Mouse (Mus musculus) embryonic facial prominence, embryonic 11.5 days (tissue): ENCODE results near the gene Senp2. TPM values are rescaled to one million over a fixed set of nuclear protein-coding genes. Genes with fewer than 3 reads are reported as not detected.

ENCODE experiments used
- ATAC-seq: fragments of 200-750 bp; cut with Nextera tagmentation; replicated peaks from 2 replicates; pipeline ENCODE4 v1.8.0; 2017; ENCODE audit warnings: low read depth; ENCODE audit not compliant: insufficient number of reproducible peaks, low FRiP score, low TSS enrichment
- DNase-seq: peaks from one replicate; pipeline ENCODE4 v3.0.0-alpha.2; 2015; ENCODE audit warnings: low spot score
- H3K27ac ChIP-seq: fragments of 300-500 bp; sonication (generic); replicated peaks from 2 replicates; pipeline ENCODE4 v1.5.1; 2014; ENCODE audit warnings: mild to moderate bottlenecking, low read depth, low read length, control low read depth
- H3K27me3 ChIP-seq: fragments of 300-500 bp; sonication (generic); 2 replicates; pipeline ENCODE4 v1.6.1; 2014; ENCODE audit warnings: mild to moderate bottlenecking, low read length, moderate library complexity, mixed read lengths; ENCODE audit not compliant: control insufficient read depth, insufficient read depth
- H3K36me3 ChIP-seq: fragments of 300-500 bp; sonication (generic); replicated peaks from 2 replicates; pipeline ENCODE4 v1.6.1; 2014; ENCODE audit warnings: low read depth, mild to moderate bottlenecking, low read length, moderate library complexity, mixed read lengths; ENCODE audit not compliant: control insufficient read depth, insufficient read depth
- H3K4me1 ChIP-seq: fragments of 300-500 bp; sonication (generic); 2 replicates; pipeline ENCODE4 v1.6.1; 2014; ENCODE audit warnings: low read length, mixed read lengths; ENCODE audit not compliant: control insufficient read depth, insufficient read depth
- H3K4me2 ChIP-seq: fragments of 300-500 bp; sonication (generic); 2 replicates; pipeline ENCODE4 v1.6.1; 2014; ENCODE audit warnings: low read depth, mild to moderate bottlenecking, control low read depth, low read length, moderate library complexity
- H3K4me3 ChIP-seq: fragments of 300-500 bp; sonication (generic); 2 replicates; pipeline ENCODE4 v1.5.1; 2014; ENCODE audit warnings: low read depth, low read length, control low read depth
- H3K9ac ChIP-seq: fragments of 300-500 bp; sonication (generic); replicated peaks from 2 replicates; pipeline ENCODE4 v1.6.1; 2014; ENCODE audit warnings: mild to moderate bottlenecking, control low read depth, low read length
- H3K9me3 ChIP-seq: fragments of 300-500 bp; sonication (generic); replicated peaks from 2 replicates; pipeline ENCODE4 v1.6.1; 2016; ENCODE audit warnings: mild to moderate bottlenecking, low read length, inconsistent platforms, mixed read lengths; ENCODE audit not compliant: control insufficient read depth
- WGBS: fragments of 180-500 bp; shearing (Covaris S2); extraction: QIAGEN DNeasy Blood & Tissue Kit; methylation state at CpG from one replicate; pipeline ENCODE4 v1.1.7; 2014; 5-methylcytosine and 5-hydroxymethylcytosine counted together
- polyA plus RNA-seq: library from polyadenylated mRNA; unstranded; fragments of >200 nt; fragmentation: Nextera tagmentation; extraction: Ambion mirVana; gene quantifications from 2 replicates; pipeline ENCODE4 v1.2.1, GENCODE M21; 2014

Senp2 gene
- polyA plus RNA-seq, 1 experiment from 2014 or later: 62.4 TPM

DNA sequence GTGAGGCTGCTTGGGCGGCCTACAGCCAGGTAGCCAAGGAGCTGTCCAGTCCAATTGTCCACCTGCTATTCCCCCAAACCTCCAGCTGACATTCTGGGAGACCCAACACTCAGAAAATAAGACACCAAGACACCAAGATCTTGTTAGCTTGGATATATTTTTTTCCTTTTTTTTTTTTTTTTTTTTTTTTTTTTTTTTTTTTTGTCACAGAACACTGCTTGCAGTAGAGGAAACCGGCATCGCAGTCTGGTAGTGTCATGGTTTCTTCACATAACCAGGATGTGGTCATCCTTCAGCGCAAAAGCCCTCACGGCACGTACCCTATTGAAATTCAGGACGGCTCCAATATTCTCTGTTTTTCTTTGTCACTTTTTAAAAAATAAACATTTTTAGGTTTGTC is 49.6 kb downstream of the Senp2 start:
- Histone ChIP-seq H3K27me3 (no peaks in the 10 kb centered on the region), H3K9ac (no peak overlapping the region), H3K27ac (no peak overlapping the region), H3K4me3 (no peak overlapping the region), H3K9me3 (no peaks in the 10 kb centered on the region), H3K36me3 (peaks cover 2% of the 10 kb centered on the region), H3K4me2 (no peak overlapping the region), H3K4me1 (no peaks in the 10 kb centered on the region)
- ATAC-seq: no peak
- 93% methylated on average over 7 of the region's 7 CpGs for WGBS
- DNase-seq: no peak

DNA sequence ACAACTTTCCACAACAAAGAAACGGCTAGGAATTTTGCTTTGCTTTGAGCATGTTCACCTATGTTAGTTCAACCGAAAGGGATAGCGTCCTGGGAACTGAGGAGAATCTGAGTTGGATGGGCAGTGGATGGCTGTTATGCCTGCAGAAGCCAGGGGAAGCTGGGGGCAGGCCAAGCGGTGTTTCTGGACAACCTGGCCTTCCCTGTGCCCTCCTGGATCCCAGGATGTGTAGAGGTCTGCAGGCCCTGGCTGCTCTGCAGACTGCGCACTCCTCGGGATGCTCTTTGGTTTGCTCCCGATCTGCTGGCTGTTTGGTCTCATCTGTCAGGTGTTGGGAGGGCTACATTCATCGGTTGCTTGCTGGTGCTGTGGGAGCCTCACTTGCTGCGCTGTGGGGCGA is 51.1 kb downstream of the Senp2 start:
- Histone ChIP-seq H3K27me3 (no peaks in the 10 kb centered on the region), H3K9ac (no peak overlapping the region), H3K27ac (no peak overlapping the region), H3K4me3 (no peak overlapping the region), H3K36me3 (peaks cover 2% of the 10 kb centered on the region), H3K9me3 (no peaks in the 10 kb centered on the region), H3K4me2 (no peak overlapping the region), H3K4me1 (no peaks in the 10 kb centered on the region)
- DNase-seq: no peak
- no peak for ATAC-seq
- WGBS: 91% methylated on average over 10 of the region's 10 CpGs

DNA sequence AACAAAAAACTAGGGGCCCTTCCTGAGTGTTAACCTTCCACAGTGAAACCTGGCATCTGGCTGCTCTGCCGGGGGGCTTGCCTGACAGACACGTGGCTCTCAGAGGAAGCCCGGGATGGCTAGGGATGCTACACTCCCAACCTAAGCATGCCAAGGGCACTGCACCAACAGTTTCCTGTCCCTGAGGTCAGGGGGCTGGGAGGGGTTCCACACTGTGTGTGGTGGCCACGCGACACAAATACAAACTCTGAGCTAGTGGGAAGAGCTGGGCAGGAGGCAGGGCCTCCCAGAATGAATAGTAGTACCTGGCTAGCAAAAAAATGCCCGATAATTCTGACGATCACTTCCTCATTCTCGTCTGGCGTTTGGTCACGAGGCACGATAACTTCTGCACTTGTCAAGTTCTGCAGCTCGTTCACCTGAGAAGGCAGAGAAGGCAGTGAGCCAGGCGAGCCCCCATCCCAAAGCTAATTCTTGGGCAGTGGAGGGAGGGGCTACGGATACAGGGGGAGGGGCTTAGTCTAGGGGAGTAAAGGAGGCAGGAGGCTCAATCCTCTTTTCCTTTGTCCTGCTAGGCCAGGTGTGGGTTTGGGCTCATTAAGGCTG is 52.4 kb downstream of the Senp2 start:
- Histone ChIP-seq H3K27me3 (no peaks in the 10 kb centered on the region), H3K36me3 (peaks cover 5% of the 10 kb centered on the region), H3K4me1 (no peaks in the 10 kb centered on the region), H3K4me3 (no peak overlapping the region), H3K27ac (no peak overlapping the region), H3K4me2 (no peak overlapping the region), H3K9ac (no peak overlapping the region), H3K9me3 (no peaks in the 10 kb centered on the region)
- 87% methylated on average over 14 of the region's 14 CpGs for WGBS
- no peak for ATAC-seq
- DNase-seq: no peak

DNA sequence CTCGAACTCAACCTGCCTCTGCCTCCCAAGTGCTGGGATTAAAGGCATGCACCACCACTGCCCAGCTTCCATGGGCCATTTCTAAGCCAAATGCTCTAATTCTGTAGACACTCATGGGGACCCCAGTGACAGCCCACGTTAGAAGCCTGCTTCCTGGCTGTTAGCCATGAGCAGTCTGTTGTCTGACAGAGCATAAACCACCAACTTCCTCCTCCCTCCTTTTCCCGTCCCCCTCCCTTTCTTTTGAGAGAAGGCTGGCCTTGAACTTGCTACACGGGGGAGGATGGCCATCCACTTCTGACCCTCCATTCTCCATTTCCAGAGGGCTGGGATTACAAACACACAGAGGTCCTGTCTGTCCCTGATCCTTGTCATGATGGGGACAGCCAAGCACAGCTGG is 53.0 kb downstream of the Senp2 start:
- no peaks in the 10 kb centered on the region for H3K9me3 ChIP-seq
- ATAC-seq (no peak), DNase-seq (no peak)
- H3K9ac ChIP-seq: no peak overlapping the region
- no peaks in the 10 kb centered on the region for H3K27me3 ChIP-seq
- WGBS: 74% methylated on average over 4 of the region's 4 CpGs
- no peak overlapping the region for H3K4me2 ChIP-seq
- H3K4me1 ChIP-seq: no peaks in the 10 kb centered on the region
- peaks cover 7% of the 10 kb centered on the region for H3K36me3 ChIP-seq
- no peak overlapping the region for H3K4me3 ChIP-seq
- H3K27ac ChIP-seq: no peak overlapping the region

DNA sequence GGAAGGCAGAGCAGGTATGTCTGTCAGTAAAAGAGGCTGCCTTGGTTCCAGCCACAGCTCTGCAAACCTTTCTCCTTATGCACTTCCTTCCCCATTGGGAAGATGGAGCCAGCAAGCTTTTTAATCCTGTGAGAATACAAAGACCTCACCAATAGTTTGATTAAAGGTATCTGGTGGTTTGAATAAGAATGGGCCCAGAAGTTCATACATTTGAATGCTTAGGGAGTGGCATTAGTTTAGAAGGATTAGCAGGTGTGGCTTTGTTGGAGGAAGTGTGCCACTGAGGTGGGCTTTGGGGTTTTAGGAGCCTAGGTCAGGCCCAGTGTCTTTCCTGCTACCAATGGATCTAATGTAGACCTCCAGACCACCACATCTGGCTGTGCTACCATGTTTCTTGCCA is 56.3 kb downstream of the Senp2 start:
- Histone ChIP-seq H3K4me2 (no peak overlapping the region), H3K9ac (no peak overlapping the region), H3K27me3 (no peaks in the 10 kb centered on the region), H3K36me3 (peaks cover 7% of the 10 kb centered on the region), H3K4me3 (no peak overlapping the region), H3K27ac (no peak overlapping the region), H3K9me3 (no peaks in the 10 kb centered on the region), H3K4me1 (no peaks in the 10 kb centered on the region)
- ATAC-seq (no peak), DNase-seq (no peak)

DNA sequence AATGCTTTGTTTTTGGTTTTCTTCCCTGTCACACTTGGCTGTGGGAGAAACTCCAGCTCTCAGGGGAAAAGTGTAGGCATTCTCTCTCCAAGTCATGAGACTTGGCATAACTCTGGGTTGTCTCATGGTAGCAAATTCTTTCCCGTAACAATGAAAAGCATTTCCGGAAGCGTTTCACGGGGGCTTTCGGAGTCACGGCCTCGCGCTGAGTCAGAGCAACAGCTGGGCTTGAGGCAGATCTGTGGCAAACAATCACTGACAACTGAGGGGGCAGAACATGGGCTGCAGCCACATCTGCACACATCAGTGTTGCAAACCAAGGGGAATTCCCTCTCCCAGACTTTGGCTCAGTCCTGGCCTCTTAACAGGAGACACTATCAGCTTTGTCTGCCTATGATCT is 58.1 kb downstream of the Senp2 start:
- no peaks in the 10 kb centered on the region for H3K27me3 ChIP-seq
- no peak overlapping the region for H3K4me3 ChIP-seq
- no peak overlapping the region for H3K9ac ChIP-seq
- no peaks in the 10 kb centered on the region for H3K4me1 ChIP-seq
- no peak overlapping the region for H3K4me2 ChIP-seq
- ATAC-seq (no peak), DNase-seq (no peak)
- no peaks in the 10 kb centered on the region for H3K9me3 ChIP-seq
- peaks cover 5% of the 10 kb centered on the region for H3K36me3 ChIP-seq
- WGBS: 93% methylated on average over 8 of the region's 8 CpGs
- H3K27ac ChIP-seq: no peak overlapping the region

DNA sequence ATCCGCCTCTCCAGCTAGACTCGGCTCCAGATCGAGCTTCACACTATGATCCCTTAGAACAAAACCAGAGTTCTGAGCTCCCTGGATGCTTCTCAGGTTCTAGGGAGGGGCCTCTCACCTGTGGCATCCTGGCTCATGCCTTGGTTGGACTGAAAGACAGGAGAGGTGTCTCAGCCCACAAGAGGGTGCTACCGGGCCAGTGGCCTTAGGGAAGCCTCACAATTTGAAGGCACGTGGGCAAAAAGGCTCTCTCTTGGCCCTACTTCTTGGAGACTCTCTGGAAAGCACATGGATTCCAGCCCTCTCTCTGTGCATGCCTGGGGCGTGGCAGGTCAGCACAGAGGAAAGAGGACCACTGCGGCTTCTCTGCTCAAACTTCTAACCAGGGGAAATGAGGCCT is 62.1 kb downstream of the Senp2 start:
- WGBS: 81% methylated on average over 7 of the region's 7 CpGs
- no peak for ATAC-seq
- Histone ChIP-seq H3K4me3 (no peak overlapping the region), H3K27me3 (no peaks in the 10 kb centered on the region), H3K4me1 (no peaks in the 10 kb centered on the region), H3K4me2 (no peak overlapping the region), H3K9ac (no peak overlapping the region), H3K27ac (no peak overlapping the region), H3K36me3 (peaks cover 3% of the 10 kb centered on the region), H3K9me3 (no peaks in the 10 kb centered on the region)
- DNase-seq: no peak

DNA sequence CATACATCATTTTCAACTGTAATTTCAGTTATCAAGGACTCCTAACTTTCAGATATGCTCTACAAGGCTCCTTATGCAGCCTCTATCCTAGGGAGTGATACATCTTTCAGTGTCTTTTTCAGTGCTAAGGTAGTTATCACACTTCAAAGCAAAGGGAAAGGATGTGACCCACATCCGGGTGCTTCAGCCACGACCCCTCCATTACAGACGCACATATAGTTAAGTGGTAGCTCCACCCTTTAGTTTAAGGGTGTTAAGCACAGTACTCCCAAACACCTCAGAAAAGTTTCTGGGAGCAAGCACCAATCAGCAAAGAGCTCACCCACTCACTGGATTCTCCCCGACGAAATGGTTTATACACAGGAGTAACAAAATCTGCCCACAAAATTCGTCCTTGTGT is 65.8 kb downstream of the Senp2 start:
- peaks cover 3% of the 10 kb centered on the region; the same call in 1 of the 2 replicates for H3K36me3 ChIP-seq

More for the DNA sequence above, 65.8 kb downstream of the Senp2 start:
- Histone ChIP-seq H3K9me3 (no peaks in the 10 kb centered on the region), H3K27me3 (no peaks in the 10 kb centered on the region), H3K4me3 (no peak overlapping the region), H3K4me2 (no peak overlapping the region), H3K4me1 (no peaks in the 10 kb centered on the region), H3K27ac (no peak overlapping the region), H3K9ac (no peak overlapping the region)
- 80% methylated on average over 6 of the region's 6 CpGs for WGBS
- ATAC-seq (no peak), DNase-seq (no peak)
